ENCODE assay signal across 9 mouse cellular contexts in the genomic region with DNA sequence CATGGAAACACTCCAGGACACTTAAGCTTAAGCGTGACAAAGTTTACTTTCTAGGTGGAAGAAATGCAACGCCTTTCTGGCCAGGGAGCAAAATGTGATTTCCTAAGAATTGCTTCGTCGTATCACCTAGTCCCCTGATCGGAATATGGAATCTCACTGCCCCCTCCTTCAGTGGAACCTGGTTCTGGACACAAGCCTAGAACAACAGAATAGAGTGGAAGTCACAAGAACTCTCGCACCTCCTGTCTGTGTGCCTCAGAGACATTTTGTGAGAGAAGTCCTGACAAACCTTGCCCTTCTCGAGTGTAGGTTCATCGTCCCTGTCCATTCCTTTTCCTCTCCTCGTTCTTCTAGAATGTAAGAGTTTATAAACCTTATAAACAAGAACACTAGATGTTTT. TPM values are rescaled to one million over a fixed set of nuclear protein-coding genes. Genes with fewer than 3 reads are reported as not detected.
DNase-seq lines count a peak whose midpoint lies in the region; ATAC-seq and TF ChIP-seq lines count a peak whose summit lies in the region.
"Had no signal": no experiment of that assay in that cellular context is flagged by ENCODE, and none has a peak within 500 bp of the region (broad histone marks: within the 10 kb centered on the region; RNA-seq: fewer than 3 reads in every experiment).

No protein-coding gene starts in this region.

- H3K9ac ChIP-seq in forebrain, embryonic 15.5 days (replicated peaks) = peak overlapping the region; percentile 56; the same call in 1 of the 2 replicates
- peak overlapping the region; percentile 90 for H3K9ac ChIP-seq in liver, embryonic 14.5 days (replicated peaks)

- H3K4me1 ChIP-seq in forebrain, embryonic 15.5 days = peaks cover 9% of the 10 kb centered on the region
- peaks cover 5 to 7% of the 10 kb centered on the region in 2 experiments for H3K4me1 ChIP-seq in liver, embryonic 14.5 days (replicated peaks; ENCODE audit: control insufficient read depth in 2 of 2, insufficient read depth in 2 of 2, low read length in 1 of 2)

- no peak for ATAC-seq in forebrain, embryonic 15.5 days (replicated peaks)
- peak; percentile 7 for ATAC-seq in liver, embryonic 14.5 days (ENCODE audit: insufficient read depth)
- no peak for ATAC-seq in frontal cortex, adult (ENCODE audit: low TSS enrichment)

- no peaks in the 10 kb centered on the region for H3K9me3 ChIP-seq in forebrain, embryonic 15.5 days
- H3K9me3 ChIP-seq in liver, embryonic 14.5 days (ENCODE audit: control insufficient read depth, low read length) = no peaks in the 10 kb centered on the region

- peak overlapping the region; percentile 82 for H3ac ChIP-seq in C2C12 (ENCODE audit: control insufficient read depth, insufficient read length, low read depth)

- H3K27me3 ChIP-seq in C2C12 (ENCODE audit: control insufficient read depth, insufficient read depth, insufficient read length) = no peaks in the 10 kb centered on the region
- no peaks in the 10 kb centered on the region for H3K27me3 ChIP-seq in forebrain, embryonic 15.5 days
- H3K27me3 ChIP-seq in liver, embryonic 14.5 days (ENCODE audit: control insufficient read depth, insufficient read depth, low read length) = no peaks in the 10 kb centered on the region

- TF ChIP-seq CTCF in C2C12 (IDR thresholded peaks at IDR 0.05; ENCODE audit: control insufficient read depth, insufficient read depth, insufficient read length) = no peak
- no peak for TF ChIP-seq CTCF in liver, embryonic 14.5 days (IDR thresholded peaks at IDR 0.05; ENCODE audit: low read depth)

- peaks cover 10% of the 10 kb centered on the region for H3K79me2 ChIP-seq in C2C12 (ENCODE audit: control insufficient read depth, insufficient read depth)

- 71% methylated on average over 9 of the region's 9 CpGs for WGBS in forebrain, embryonic 15.5 days
- WGBS in liver, embryonic 14.5 days (ENCODE audit: insufficient replicate concordance) = 56% methylated on average over 9 of the region's 9 CpGs

- TF ChIP-seq EP300 in liver, embryonic 14.5 days (IDR thresholded peaks at IDR 0.05; ENCODE audit: low read depth) = no peak

- peak; percentile 8 for DNase-seq in cerebellum, adult 11-12 months
- no peak for DNase-seq in cerebellum, postnatal 36 days
- DNase-seq in liver, embryonic 14.5 days (ENCODE audit: low read depth in 3 of 3, low spot score in 3 of 3) = no peak
- DNase-seq in right cerebral cortex, postnatal 10 days (ENCODE audit: low spot score in 2 of 2) = no peak
- no peak for DNase-seq in layer of hippocampus, postnatal 36 days
- DNase-seq: cerebellum, postnatal 10 days had no signal

- peak overlapping the region; percentile 75 for H3K4me2 ChIP-seq in forebrain, embryonic 15.5 days (replicated peaks)
- peak overlapping the region; percentile 74 for H3K4me2 ChIP-seq in liver, embryonic 14.5 days (ENCODE audit: low read depth)

- peaks cover 6% of the 10 kb centered on the region for H3K36me3 ChIP-seq in C2C12 (ENCODE audit: control insufficient read depth, insufficient read depth)
- no peaks in the 10 kb centered on the region for H3K36me3 ChIP-seq in forebrain, embryonic 15.5 days
- H3K36me3 ChIP-seq in liver, embryonic 14.5 days (replicated peaks; ENCODE audit: control insufficient read depth, insufficient read depth, low read depth) = no peaks in the 10 kb centered on the region; the same call in 1 of the 2 replicates

- H3K79me3 ChIP-seq in C2C12 (ENCODE audit: low read depth) = peaks cover 1% of the 10 kb centered on the region

- H3K27ac ChIP-seq in forebrain, embryonic 15.5 days (replicated peaks) = no peak overlapping the region
- H3K27ac ChIP-seq in liver, embryonic 14.5 days = peak overlapping the region; percentile 84

- H3K4me3 ChIP-seq in C2C12 (ENCODE audit: insufficient read depth, poor library complexity, severe bottlenecking) = peak overlapping the region; percentile 41
- H3K4me3 ChIP-seq in forebrain, embryonic 15.5 days = peak overlapping the region; percentile 55
- peak overlapping the region; percentile 71 to 84 for H3K4me3 ChIP-seq in liver, embryonic 14.5 days (ENCODE audit: insufficient read depth in 1 of 2, low read depth in 2 of 2, low read length in 2 of 2)

TF ChIP-seq in C2C12, 6 proteins besides CTCF, POLR2A, EP300 and RAD21:
- TF ChIP-seq CEBPB (IDR thresholded peaks at IDR 0.05; ENCODE audit: low read depth) (no peak), FOSL1 (IDR thresholded peaks at IDR 0.05; ENCODE audit: insufficient read depth, low read length, poor library complexity, severe bottlenecking) (no peak), MAX (IDR thresholded peaks at IDR 0.05) (no peak), MYOG (IDR thresholded peaks at IDR 0.05; ENCODE audit: control insufficient read depth, extremely low read depth, insufficient read length) (no peak), USF1 (IDR thresholded peaks at IDR 0.05; ENCODE audit: low read depth) (no peak), MYOD1 (IDR thresholded peaks at IDR 0.05; ENCODE audit: control insufficient read depth, insufficient read length, low read depth) (no peak)
TF ChIP-seq in C2C12: peak in this region for 0.

RNA-seq across cellular contexts. Expression of a gene that starts 0.7 kb away (rescaled TPM):
- polyA plus RNA-seq in C2C12 (2012; fragmentation: generic; extraction: Trizol) = 0.91 TPM
- polyA plus RNA-seq in forebrain, embryonic 15.5 days (2015; fragmentation: Nextera tagmentation; extraction: Ambion mirVana) = 1.1 and 1.9 TPM in 2 replicates
- polyA plus RNA-seq in liver, embryonic 14.5 days (2012; rRNA removed) = 1.8 and 3.1 TPM in 2 replicates
- polyA plus RNA-seq in liver, embryonic 14.5 days (2014; fragmentation: Nextera tagmentation; extraction: Ambion mirVana) = 1.3 TPM in 2 replicates
- total RNA-seq in layer of hippocampus, postnatal 36 days (2021) = 1 to 10 TPM; 2.3 to 2.5 TPM

RNA-seq across cellular contexts. Expression of a gene that starts 8.4 kb away (rescaled TPM):
- polyA plus RNA-seq in C2C12 (2012; fragmentation: generic; extraction: Trizol) = 0.08 TPM
- polyA plus RNA-seq in forebrain, embryonic 15.5 days (2015; fragmentation: Nextera tagmentation; extraction: Ambion mirVana) = 0.08 and 0.18 TPM in 2 replicates
- 0.13 and 0.20 TPM in 2 replicates for polyA plus RNA-seq in liver, embryonic 14.5 days (2012; rRNA removed)
- polyA plus RNA-seq in liver, embryonic 14.5 days (2014; fragmentation: Nextera tagmentation; extraction: Ambion mirVana) = 0.11 and 0.15 TPM in 2 replicates
- total RNA-seq in layer of hippocampus, postnatal 36 days (2021) = under 1 TPM; 0.61 to 0.67 TPM

RNA-seq across cellular contexts. Expression of a gene that starts 9.9 kb away (rescaled TPM):
- polyA plus RNA-seq in C2C12 (2012; fragmentation: generic; extraction: Trizol) = 0.23 TPM
- 10.7 and 11.4 TPM in 2 replicates for polyA plus RNA-seq in forebrain, embryonic 15.5 days (2015; fragmentation: Nextera tagmentation; extraction: Ambion mirVana)
- polyA plus RNA-seq in liver, embryonic 14.5 days (2012; rRNA removed) = 0.39 and 0.63 TPM in 2 replicates
- 0.96 and 1.3 TPM in 2 replicates for polyA plus RNA-seq in liver, embryonic 14.5 days (2014; fragmentation: Nextera tagmentation; extraction: Ambion mirVana)
- 1 to 10 TPM; 2.5 to 2.8 TPM for total RNA-seq in layer of hippocampus, postnatal 36 days (2021)

RNA-seq across cellular contexts. Expression of a gene that starts 13.8 kb away (rescaled TPM):
- polyA plus RNA-seq in C2C12 (2012; fragmentation: generic; extraction: Trizol) = 0.40 TPM
- polyA plus RNA-seq in forebrain, embryonic 15.5 days (2015; fragmentation: Nextera tagmentation; extraction: Ambion mirVana) = 3.5 and 3.6 TPM in 2 replicates
- 0.14 and 0.33 TPM in 2 replicates for polyA plus RNA-seq in liver, embryonic 14.5 days (2012; rRNA removed)
- 0.38 and 0.56 TPM in 2 replicates for polyA plus RNA-seq in liver, embryonic 14.5 days (2014; fragmentation: Nextera tagmentation; extraction: Ambion mirVana)
- total RNA-seq in layer of hippocampus, postnatal 36 days (2021) = 10 to 100 TPM; 10.8 to 13.4 TPM

RNA-seq across cellular contexts. Expression of a gene that starts 46.7 kb away (rescaled TPM):
- 0.09 TPM for polyA plus RNA-seq in C2C12 (2012; fragmentation: generic; extraction: Trizol)
- polyA plus RNA-seq in forebrain, embryonic 15.5 days (2015; fragmentation: Nextera tagmentation; extraction: Ambion mirVana) = 7.7 and 8.0 TPM in 2 replicates
- polyA plus RNA-seq in liver, embryonic 14.5 days (2012; rRNA removed) = 0.22 and 0.28 TPM in 2 replicates
- 0.82 and 1.0 TPM in 2 replicates for polyA plus RNA-seq in liver, embryonic 14.5 days (2014; fragmentation: Nextera tagmentation; extraction: Ambion mirVana)
- 1 to 10 TPM; 4.3 to 5.3 TPM for total RNA-seq in layer of hippocampus, postnatal 36 days (2021)
